Mouse (Mus musculus) heart, embryonic 16.5 days (tissue): ENCODE measurements around the gene Dars2. TPM values are rescaled to one million over a fixed set of nuclear protein-coding genes. Genes with fewer than 3 reads are reported as not detected.
"Not testable (repeated sequence)": the region's sequence is repeated elsewhere in the genome, so short reads cannot be mapped to it uniquely, and the experiment has no call there.

Experiments used
- ATAC-seq: fragments of 200-750 bp; cut with Nextera tagmentation; replicated peaks from 2 replicates; pipeline ENCODE4 v1.8.0; 2017; ENCODE audit warnings: moderate number of reproducible peaks; ENCODE audit not compliant: insufficient read depth, low FRiP score; ENCODE audit errors: extremely low read depth
- H3K27ac ChIP-seq: fragments of 300-500 bp; sonication (generic); 2 replicates; pipeline ENCODE4 v1.5.1; 2014; ENCODE audit warnings: mild to moderate bottlenecking, low read length, control low read depth, moderate library complexity
- H3K27me3 ChIP-seq: fragments of 300-500 bp; sonication (generic); 2 replicates; pipeline ENCODE4 v1.6.1; 2014; ENCODE audit warnings: low read length, mixed read lengths; ENCODE audit not compliant: control insufficient read depth, insufficient read depth
- H3K36me3 ChIP-seq: fragments of 300-500 bp; sonication (generic); 2 replicates; pipeline ENCODE4 v1.6.1; 2014; ENCODE audit not compliant: control insufficient read depth, insufficient read depth
- H3K4me1 ChIP-seq: fragments of 300-500 bp; sonication (generic); 2 replicates; pipeline ENCODE4 v1.6.1; 2014; ENCODE audit warnings: low read length, mixed read lengths; ENCODE audit not compliant: control insufficient read depth, insufficient read depth
- H3K4me2 ChIP-seq: fragments of 300-500 bp; sonication (generic); 2 replicates; pipeline ENCODE4 v1.6.1; 2014; ENCODE audit warnings: low read depth, mild to moderate bottlenecking, control low read depth, low read length
- H3K4me3 ChIP-seq: fragments of 300-500 bp; sonication (generic); 2 replicates; pipeline ENCODE4 v1.5.1; 2014; ENCODE audit warnings: mild to moderate bottlenecking, control low read depth, low read length
- H3K9ac ChIP-seq: fragments of 300-500 bp; sonication (generic); 2 replicates; pipeline ENCODE4 v1.6.1; 2014; ENCODE audit warnings: low read length, control low read depth
- H3K9me3 ChIP-seq: fragments of 300-500 bp; sonication (generic); replicated peaks from 2 replicates; pipeline ENCODE4 v1.6.1; 2016; ENCODE audit warnings: low read length; ENCODE audit not compliant: control insufficient read depth
- whole genome bisulfite sequencing: fragments of 180-500 bp; shearing (Covaris S2); extraction: QIAGEN DNeasy Blood & Tissue Kit; methylation state at CpG from one replicate; pipeline ENCODE4 v1.1.7; 2014; 5-methylcytosine and 5-hydroxymethylcytosine counted together
- polyA plus RNA-seq: library from polyadenylated mRNA; unstranded; fragments of >200 nt; fragmentation: Nextera tagmentation; extraction: Ambion mirVana; gene quantifications from 2 replicates; pipeline ENCODE4 v1.2.1, GENCODE M21; 2015

The Dars2 gene
- polyA plus RNA-seq, 1 experiment from 2014 or later: 30.9 TPM

GRCm38 (mm10) chr1:161031881-161032280 lies 38.6 kb downstream of the Dars2 start:
- WGBS: 94% methylated on average over 9 of the region's 9 CpGs
- no peak for ATAC-seq
- Histone ChIP-seq H3K27ac (no peak overlapping the region), H3K4me3 (no peak overlapping the region), H3K9ac (no peak overlapping the region), H3K27me3 (no peaks in the 10 kb centered on the region), H3K9me3 (no peaks in the 10 kb centered on the region), H3K36me3 (peaks cover 31% of the 10 kb centered on the region), H3K4me1 (peaks cover 14% of the 10 kb centered on the region), H3K4me2 (no peak overlapping the region)

- no peak for ATAC-seq
- H3K36me3 ChIP-seq: peaks cover 21% of the 10 kb centered on the region
- 91% methylated on average over 3 of the region's 3 CpGs for WGBS
Observed at GRCm38 (mm10) chr1:161030058-161030457, 40.4 kb downstream of the Dars2 start.

GRCm38 (mm10) chr1:161028427-161028826 lies 42.0 kb downstream of the Dars2 start:
- H3K4me2 ChIP-seq, H3K27ac ChIP-seq, H3K4me1 ChIP-seq, H3K4me3 ChIP-seq, ATAC-seq, H3K9ac ChIP-seq, H3K9me3 ChIP-seq, H3K27me3 ChIP-seq: not testable (repeated sequence)
- WGBS: 91% methylated on average over 1 of the region's 1 CpGs
- peaks cover 21% of the 10 kb centered on the region for H3K36me3 ChIP-seq

More at GRCm38 (mm10) chr1:161030058-161030457, 40.4 kb downstream of the Dars2 start:
- H3K4me1 ChIP-seq: peaks cover 9% of the 10 kb centered on the region
- H3K27me3 ChIP-seq: no peaks in the 10 kb centered on the region
- H3K9me3 ChIP-seq: no peaks in the 10 kb centered on the region
- H3K27ac ChIP-seq: no peak overlapping the region
- H3K9ac ChIP-seq: no peak overlapping the region
- no peak overlapping the region for H3K4me3 ChIP-seq
- H3K4me2 ChIP-seq: no peak overlapping the region

GRCm38 (mm10) chr1:161027196-161027595 lies 43.3 kb downstream of the Dars2 start:
- no peaks in the 10 kb centered on the region for H3K9me3 ChIP-seq
- WGBS: 70% methylated on average over 2 of the region's 2 CpGs
- no peaks in the 10 kb centered on the region for H3K27me3 ChIP-seq
- no peak overlapping the region for H3K4me2 ChIP-seq
- H3K4me3 ChIP-seq: no peak overlapping the region
- H3K36me3 ChIP-seq: peaks cover 18% of the 10 kb centered on the region
- no peak for ATAC-seq
- H3K4me1 ChIP-seq: peaks cover 2% of the 10 kb centered on the region
- H3K9ac ChIP-seq: no peak overlapping the region
- no peak overlapping the region for H3K27ac ChIP-seq

GRCm38 (mm10) chr1:161025410-161026210 lies 44.8 kb downstream of the Dars2 start:
- Histone ChIP-seq H3K9ac (no peak overlapping the region), H3K9me3 (no peaks in the 10 kb centered on the region), H3K27me3 (no peaks in the 10 kb centered on the region), H3K36me3 (peaks cover 6% of the 10 kb centered on the region), H3K4me1 (peaks cover 2% of the 10 kb centered on the region), H3K27ac (0 out of 2 replicates have a peak overlapping the region, but pooled peaks have one; percentile 2), H3K4me2 (no peak overlapping the region), H3K4me3 (no peak overlapping the region)
- 77% methylated on average over 5 of the region's 5 CpGs for WGBS
- ATAC-seq: peak; percentile 28; the same call in 1 of the 2 replicates

GRCm38 (mm10) chr1:161020051-161020450 lies 50.4 kb downstream of the Dars2 start:
- Histone ChIP-seq H3K4me1 (no peaks in the 10 kb centered on the region), H3K4me2 (no peak overlapping the region), H3K27ac (no peak overlapping the region), H3K36me3 (peaks cover 18% of the 10 kb centered on the region), H3K9me3 (no peaks in the 10 kb centered on the region), H3K9ac (no peak overlapping the region), H3K4me3 (no peak overlapping the region), H3K27me3 (no peaks in the 10 kb centered on the region)
- WGBS: 93% methylated on average over 14 of the region's 14 CpGs
- ATAC-seq: no peak

GRCm38 (mm10) chr1:161016378-161016777 lies 54.1 kb downstream of the Dars2 start:
- ATAC-seq: no peak
- WGBS: 79% methylated on average over 2 of the region's 2 CpGs
- no peak overlapping the region for H3K9ac ChIP-seq
- no peaks in the 10 kb centered on the region for H3K9me3 ChIP-seq
- no peak overlapping the region for H3K4me3 ChIP-seq
- H3K27me3 ChIP-seq: no peaks in the 10 kb centered on the region
- H3K27ac ChIP-seq: no peak overlapping the region
- no peak overlapping the region for H3K4me2 ChIP-seq
- no peaks in the 10 kb centered on the region for H3K4me1 ChIP-seq
- peaks cover 27% of the 10 kb centered on the region for H3K36me3 ChIP-seq

- Histone ChIP-seq H3K9me3 (no peaks in the 10 kb centered on the region), H3K36me3 (peaks cover 17% of the 10 kb centered on the region), H3K4me3 (no peak overlapping the region), H3K4me1 (no peaks in the 10 kb centered on the region), H3K4me2 (no peak overlapping the region), H3K27ac (no peak overlapping the region), H3K27me3 (no peaks in the 10 kb centered on the region), H3K9ac (no peak overlapping the region)
- 88% methylated on average over 4 of the region's 4 CpGs for WGBS
- ATAC-seq: no peak
Observed at GRCm38 (mm10) chr1:161010436-161010835, 60.0 kb downstream of the Dars2 start.

GRCm38 (mm10) chr1:161008038-161008437 lies 62.4 kb downstream of the Dars2 start:
- 93% methylated on average over 2 of the region's 2 CpGs for WGBS
- ATAC-seq: no peak
- Histone ChIP-seq H3K27ac (no peak overlapping the region), H3K4me2 (no peak overlapping the region), H3K36me3 (peaks cover 17% of the 10 kb centered on the region), H3K27me3 (no peaks in the 10 kb centered on the region), H3K9me3 (no peaks in the 10 kb centered on the region), H3K4me1 (no peaks in the 10 kb centered on the region), H3K9ac (no peak overlapping the region), H3K4me3 (no peak overlapping the region)
